Mouse (Mus musculus): Measurements from ENCODE around the gene Draxin.
"Not testable (repeated sequence)": the region's sequence is repeated elsewhere in the genome, so short reads cannot be mapped to it uniquely, and the experiment has no call there.

Draxin gene

DNA sequence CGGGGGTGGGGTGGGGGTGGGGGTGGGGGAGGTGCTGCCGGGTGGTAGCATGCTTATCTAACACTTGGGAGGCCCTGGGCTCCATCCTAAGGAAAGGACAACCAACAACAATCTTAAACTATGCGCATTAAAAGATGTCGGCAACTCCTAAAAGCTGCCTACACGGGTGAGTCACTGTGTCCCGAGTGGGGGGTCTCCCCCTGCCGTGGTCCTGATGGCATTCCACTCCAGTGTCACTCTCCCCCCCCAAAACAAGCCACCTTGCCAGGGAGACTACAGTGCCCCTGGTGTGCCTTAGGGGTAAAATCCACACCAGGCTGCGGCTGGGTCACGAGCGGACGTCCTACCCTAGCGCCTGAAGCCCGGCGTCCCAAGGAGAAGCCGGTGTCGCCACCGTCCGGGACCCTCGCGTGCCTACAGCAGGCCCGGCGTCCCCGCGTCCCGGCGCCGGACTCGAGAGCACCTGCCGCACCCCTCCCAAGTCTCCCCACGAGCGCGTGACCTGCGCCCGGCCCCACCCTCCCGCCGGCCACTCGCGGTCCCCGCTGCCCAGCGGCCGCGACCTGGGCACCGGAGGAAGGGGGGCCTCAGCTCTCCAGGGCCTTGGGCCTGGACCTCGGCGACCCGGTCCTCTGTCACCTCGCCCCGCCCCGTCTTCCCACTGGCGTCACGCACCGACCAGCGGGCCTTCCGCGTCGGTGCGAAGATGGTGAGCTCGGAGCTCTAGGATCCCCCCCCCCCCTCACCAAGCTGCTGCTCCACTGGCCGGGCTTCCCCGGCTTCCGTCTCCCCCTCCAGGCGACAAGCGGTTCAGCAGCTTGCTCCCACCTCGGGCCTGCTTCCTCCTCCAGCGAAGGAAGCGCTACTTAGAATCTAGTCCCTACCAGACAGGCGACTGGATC lies 21.0 kb upstream of the Draxin start, which contains the start of gene Fbxo6:
Gene Fbxo6 (minus strand): TSS at position 874 of the 902 bp plus-strand sequence.
- peak; percentile 93 for DNase-seq

DNA sequence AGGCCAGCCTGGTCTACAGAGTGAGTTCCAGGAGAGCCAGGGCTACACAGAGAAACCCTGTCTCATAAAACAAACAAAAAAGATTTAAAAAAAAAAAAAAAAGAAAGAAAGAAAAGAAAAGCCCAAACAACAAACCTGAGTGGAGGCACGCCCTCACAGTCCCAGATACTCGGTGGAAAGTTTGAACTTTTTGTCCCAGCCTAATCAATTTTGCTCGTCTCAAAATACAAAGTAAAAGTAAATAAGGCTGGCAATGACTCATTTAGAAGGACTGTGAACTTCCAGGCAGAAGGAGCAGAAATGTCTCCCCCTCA lies 20.4 kb upstream of the Draxin start:
- no peak for DNase-seq

DNA sequence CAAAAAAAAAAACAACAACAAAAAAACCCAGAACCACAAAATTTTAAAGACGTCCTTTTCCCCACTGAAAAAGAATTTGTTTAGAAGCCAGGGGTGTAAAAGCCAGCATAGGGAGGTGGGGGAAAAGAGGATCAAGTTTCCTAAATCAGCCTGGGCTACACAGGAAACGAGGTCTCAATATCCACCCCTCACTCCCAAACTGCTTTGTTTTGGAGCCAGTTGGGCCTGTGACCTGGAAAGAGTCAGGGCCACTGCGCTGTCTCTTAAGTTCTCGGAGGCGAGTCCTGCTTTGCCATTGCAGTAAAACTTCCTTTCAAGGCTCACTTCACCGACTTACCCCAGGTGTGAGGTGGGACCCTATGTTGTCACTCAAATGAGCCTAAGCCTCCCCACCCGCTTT lies 19.7 kb upstream of the Draxin start:
- peak; percentile 35 for DNase-seq

DNA sequence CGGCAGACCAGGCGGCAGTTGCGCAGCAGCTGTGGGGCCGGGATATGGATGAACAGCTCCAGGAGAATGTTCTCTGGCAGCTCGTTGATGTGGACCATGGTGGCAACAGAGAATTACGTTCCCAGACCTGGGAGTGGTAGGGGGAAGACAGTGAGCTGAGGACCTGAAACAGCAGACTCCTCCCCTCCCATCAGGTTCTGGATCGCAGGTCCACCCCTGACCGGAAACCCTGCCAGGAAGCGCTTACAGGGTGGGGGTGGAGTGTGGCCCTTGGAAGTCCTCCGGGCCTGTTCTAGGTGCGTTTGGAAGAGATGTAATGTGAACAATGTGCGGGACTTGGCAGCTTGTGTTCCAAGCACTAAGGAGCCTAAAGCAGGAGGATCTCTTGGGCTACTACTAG lies 19.0 kb upstream of the Draxin start:
- DNase-seq = peak; percentile 22

DNA sequence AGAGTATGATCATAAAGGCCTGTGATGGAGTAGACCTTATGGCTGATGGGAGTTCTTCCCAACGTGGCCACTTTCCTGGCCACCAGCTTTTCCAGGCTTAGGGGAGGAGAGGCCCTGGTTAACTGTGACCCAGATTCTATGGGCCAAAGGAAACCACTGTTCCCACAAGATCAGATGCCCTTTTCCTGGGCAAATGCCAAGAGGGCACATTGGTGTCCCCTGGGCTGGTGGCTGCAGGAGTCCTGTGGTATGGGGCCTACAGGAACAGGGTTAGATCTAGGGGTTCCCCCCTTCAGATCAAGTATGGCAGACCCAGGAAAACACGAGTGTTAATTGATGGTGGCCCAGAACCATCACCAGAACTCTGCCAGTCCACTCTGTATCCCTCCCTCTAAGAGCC lies 17.2 kb upstream of the Draxin start:
- no peak for DNase-seq

DNA sequence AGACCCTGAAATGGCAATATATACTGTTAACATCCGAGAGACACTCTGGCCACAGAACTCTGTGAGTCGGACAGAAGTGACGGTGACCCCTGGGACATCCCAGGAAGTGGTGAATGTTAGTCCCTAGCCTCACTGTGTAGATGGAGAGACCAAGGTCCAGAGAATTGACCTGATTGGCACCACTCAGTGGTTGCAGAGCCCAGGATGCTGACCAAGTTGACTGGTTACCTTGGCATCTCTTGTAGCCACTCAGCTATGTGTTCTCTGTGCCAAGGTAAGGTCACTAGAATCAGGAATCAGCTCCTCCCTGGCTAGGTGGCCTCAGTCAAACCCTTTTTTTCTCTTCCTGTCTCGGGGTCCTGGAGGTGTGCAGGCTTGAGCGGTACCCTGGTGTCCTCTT lies 13.2 kb upstream of the Draxin start:
- no peak for DNase-seq

DNA sequence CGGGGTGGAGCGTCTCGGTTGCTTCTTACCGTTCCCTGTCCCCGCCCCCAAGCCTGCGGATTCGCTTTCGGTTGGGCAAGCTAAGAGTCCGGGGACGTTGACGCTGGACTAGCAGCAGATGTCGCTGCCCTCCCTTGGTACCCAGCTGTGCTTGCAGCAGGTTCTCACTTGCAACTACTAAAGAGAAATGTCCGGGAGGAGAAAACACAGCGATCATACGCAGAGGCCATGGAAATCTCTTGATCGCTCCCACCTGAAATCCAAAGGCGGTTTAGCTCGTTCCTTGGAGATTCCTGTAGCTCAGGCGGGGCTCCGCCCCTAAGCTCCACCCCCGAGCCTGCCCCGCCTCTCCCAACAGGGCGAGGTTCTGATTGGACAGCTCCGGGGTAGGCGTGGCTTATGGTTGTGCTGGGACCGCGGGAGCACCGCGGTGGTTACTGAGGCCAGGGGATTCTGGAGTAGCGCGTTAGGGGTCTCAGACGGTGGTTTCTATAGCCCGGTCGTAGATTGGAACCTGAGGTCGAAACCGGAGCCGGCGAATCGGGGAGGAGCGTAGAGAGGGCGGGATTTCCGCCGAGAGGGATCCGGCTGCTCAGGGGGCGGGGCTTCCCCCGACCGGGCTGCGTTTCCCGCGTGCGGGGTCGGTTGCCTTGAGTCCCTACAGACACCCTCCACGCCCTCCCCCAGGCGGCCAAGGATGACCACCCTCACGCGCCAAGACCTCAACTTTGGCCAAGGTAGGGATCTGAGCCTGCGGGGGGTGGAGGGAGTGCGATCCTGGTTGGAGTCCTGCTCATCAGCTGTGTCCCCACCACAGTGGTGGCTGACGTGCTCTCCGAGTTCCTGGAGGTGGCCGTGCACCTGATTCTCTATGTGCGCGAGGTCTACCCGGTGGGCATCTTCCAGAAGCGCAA lies 9.9 kb upstream of the Draxin start:
- DNase-seq = peak; percentile 94

DNA sequence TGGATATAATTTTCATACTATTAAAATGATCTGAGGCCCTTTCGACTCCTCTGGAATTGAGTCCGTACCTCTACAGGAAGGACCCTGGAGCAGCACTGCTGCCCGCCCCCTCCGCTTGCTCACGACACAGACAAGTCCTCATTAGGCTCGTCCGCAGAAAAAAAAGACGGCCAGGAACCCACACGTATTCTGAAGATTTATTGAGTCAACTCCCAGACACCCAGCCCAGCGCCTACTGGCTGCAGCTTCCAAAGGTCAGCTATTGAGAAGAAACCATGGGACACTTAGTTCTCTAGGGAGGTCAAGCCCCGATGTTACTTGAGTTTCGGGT lies 9.2 kb upstream of the Draxin start:
- no peak for DNase-seq

DNA sequence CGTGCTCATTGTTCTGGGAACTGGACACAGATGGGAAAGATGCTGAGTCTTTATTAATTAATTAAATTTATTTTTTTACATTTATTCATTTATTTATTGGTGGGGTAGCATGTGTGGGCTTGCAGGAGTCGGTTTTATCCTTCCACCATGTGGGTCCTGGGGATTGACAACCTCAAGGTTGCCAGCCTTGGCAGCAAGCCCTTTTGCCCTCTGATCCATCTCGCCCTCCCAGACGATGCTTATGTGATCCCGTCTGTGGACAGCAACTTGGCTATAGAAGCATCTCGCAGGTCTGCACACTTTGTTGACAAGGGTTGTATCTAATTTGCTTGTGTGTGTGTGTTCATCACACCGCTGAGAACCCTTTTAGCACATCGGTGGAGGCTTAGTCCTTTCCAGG lies 7.0 kb upstream of the Draxin start:
- DNase-seq = no peak

DNA sequence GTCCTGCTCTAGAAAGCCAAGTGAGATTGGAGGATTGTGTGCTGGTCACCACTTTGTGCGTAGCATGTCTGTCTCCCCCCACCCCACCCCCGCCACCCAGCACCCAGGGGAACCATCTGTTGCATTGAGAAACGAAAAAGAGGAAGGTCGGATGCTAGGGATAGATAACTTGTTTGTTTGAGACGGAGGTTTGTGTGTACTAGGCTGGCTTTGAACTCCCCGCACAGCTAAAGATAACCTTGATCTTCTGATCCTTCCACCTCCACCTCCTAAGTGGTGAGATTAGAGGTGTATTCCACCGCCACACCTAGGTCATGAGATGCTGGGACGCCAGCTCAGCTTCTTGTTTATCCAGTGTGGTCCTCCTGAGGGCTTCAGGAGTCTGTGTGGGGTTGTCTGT lies 4.5 kb upstream of the Draxin start:
- DNase-seq = no peak

DNA sequence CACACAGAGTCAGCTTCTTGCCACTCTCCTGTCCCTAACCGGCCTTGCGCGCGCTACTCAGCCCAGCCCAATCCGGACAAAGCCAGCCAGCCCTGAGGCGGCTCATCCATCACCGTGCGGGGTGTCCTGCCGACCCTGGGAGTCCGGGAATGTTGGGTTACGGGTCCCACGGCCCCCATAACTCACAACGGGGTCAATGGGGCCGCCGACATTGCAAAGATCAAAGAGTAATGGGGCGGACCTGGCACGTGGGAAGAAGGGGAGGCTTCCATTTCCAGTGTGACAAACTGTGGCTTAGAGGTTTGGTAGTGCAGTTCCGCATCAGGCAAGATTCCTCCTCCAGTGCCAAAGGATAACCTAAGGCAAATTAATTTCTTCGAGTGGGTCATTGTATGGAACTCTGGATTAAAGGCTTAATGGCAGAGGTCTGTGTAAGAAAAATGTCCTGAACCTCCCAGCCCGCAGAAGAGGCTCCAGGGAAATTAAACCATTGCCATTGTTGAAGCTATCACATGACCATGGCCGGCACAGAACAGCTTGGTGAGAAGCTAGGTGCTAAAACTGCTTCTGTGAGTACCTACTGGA lies 1.1 kb upstream of the Draxin start:
- DNase-seq = peak; percentile 83

DNA sequence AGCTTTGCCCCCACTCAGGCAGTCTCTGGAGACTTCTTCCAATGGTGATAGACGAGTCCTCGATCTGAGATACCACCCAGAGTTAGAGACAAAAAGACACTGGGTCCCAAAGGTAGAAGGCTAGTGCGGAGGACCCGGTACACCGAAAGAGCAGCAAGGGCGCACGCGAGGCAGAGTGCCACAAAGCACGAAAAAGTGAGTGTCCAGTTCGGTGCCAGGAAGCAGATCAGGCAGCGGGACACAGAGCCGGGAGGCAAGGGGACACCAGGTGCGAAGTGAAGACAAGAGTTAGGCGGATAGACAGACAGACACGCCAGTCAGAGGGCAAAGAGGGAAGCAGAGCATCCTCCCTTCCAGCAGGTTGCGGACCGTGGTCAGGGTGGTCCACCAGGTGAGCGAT lies 365 bp downstream of the Draxin start, which contains the start of gene Mad2l2:
Gene Mad2l2 (plus strand): TSS at position 252 of the 400 bp plus-strand sequence.
- DNase-seq = no peak

DNA sequence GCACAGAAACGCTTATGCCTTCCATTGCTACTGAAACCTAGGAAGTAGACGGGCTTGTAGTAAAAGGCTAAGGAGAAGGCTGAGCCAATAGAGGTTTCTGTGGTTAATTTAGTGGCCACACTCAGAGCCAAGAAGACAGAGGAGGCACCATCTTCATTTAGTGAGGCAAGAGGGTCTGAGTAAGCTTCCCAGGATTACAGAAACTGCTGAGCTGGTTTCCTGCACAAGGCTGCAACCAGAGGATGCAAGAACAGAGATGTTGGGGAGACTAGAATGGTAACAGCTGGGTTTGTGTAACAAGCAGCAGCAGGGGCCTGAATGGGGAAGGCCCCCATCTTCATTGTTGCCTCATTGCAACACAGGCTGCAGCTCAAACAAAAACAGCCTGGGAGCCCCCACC lies 1.8 kb downstream of the Draxin start:
- no peak for DNase-seq

DNA sequence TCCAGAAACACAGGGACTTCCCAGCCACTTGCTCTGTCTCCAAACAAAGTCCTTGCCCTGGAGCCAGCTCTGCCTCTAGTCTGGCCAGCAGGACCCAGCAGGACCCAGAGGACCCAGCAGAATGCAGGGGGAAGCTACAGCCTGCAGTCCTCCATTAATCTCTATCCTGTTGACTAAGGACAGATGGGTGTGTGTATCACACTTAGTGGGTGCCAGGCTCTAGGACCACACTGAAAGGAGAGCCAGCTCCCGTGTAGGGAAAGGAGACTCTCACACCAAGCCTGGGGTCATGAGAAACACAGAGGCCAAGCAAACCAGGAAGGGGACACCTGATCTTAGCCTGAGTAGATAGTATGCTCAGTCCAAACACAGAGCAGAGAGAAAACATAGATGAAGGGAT lies 2.3 kb downstream of the Draxin start:
- no peak for DNase-seq

DNA sequence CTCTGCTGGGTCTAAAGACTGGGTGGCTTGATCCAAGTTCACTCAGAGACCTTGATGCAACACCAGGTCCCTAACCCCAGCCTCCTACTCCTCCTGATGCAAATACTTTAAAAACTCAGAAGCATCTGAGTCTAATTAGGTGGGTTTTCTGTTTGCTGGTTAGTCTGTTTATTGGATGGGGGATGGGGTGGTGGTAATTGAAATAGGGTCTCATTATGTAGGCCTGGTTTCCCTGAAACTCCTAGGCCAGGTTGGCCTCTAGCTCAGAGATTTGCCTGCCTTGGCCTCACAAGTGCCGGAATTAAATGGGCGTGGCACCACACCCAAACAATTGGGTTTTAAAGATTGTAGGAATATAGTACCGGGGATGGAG lies 7.8 kb downstream of the Draxin start:
- DNase-seq = peak; percentile 27

DNA sequence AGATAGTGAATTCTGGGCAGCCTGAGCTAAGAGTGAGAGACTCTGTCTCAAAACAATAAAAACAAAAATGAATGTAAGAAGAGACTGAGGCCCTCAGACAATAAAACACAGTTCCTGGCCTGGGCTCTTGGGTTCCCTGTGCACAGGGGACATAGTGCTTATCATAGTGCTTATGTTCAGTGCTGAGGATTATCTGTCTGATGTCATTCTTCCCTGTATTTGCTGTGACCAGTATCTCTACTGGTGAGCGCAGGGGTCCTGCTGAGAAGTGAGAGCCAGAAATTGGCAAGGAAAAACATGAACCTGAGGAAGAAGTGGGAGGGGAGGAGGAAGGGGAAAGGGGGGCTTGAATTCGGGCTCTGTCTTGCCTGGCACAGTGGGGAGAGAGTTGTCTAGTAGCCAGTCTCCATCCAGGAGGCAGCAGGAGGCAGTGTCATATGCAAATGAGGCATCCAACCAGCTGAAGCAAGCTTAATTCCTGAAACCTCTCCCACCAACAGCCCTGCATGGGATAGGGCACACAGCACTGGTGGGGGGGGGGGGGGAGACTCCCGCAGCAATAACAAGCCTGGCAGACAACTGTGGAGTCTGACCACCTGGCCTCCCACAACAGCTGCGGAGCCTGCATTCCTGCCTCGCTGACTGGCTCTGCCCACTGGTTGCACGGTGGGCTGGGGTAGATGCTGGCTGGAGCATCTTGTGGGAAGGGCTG lies 8.4 kb downstream of the Draxin start:
- DNase-seq = peak; percentile 53

DNA sequence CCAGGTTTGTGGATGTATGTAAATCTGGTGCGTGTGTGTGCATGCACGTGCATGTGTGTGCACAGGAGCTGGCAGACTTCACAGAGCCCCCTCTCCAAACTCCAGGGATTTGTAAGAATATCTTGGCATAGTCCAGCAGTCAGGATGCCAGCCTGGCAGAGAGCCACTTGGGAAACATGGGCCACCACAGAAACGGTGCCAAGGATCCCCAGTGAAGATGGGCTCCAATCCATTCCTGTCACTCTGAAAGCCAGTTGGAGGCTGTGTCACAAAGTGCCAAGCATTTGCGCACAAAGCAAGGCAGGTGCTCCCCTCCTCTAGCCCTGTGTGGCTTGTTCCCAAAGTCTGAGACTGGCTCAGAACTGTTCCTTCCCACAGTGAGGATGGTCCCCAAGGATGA lies 9.1 kb downstream of the Draxin start:
- DNase-seq = no peak

DNA sequence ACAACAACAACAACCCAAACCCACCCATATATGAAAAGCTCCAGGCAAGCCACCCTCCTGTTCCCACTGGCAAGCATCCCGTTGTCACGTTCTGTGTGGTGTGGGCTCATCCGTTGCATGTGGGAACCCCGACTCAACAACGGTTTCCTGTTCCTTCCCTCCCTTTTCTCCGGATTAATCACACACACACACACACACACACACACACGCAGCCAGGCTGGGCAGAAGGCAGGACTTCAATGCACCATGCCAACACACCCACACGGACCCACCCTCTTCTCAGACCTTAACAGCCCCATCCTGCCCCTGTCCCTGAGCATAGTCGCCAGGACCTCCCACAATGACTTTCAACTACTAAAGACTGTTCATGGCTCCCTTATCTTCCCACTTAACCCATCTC lies 9.9 kb downstream of the Draxin start:
- DNase-seq = no peak

DNA sequence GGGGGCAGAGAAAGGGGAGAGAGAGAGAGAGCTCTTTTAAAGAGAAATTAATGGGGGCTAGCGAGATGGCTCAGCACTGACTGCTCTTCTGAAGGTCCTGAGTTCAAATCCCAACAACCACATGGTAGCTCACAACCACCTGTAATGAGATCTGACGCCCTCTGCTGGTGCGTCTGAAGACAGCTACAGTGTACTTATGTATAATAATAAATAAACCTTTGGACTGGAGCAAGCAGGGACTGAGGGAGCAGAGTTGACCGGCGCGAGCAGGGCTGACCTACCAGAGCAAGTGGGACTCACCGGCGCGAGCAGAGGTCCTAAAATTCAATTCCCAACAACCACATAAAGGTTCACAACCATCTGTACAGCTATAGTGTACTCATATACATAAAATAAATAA lies 10.9 kb downstream of the Draxin start:
- not testable (repeated sequence) for DNase-seq

DNA sequence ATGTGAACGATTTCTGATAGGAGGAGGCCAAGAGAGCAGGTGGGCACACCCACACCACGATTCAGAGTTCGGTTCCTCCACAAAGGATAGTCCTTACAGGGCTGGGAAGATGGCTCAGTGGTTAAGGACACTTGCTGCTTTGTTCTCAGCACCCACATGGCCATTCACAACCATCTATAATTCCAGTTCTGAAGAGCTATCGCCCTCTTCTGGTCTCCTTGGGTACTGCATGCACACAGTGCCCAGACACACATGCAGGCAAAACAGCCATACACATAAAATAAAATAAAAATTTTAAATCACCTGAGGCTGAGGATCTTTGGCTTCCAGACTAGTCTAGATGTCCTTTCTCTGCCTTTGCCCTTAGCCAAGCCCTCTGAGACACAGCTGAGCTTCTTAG lies 13.1 kb downstream of the Draxin start:
- no peak for DNase-seq

DNA sequence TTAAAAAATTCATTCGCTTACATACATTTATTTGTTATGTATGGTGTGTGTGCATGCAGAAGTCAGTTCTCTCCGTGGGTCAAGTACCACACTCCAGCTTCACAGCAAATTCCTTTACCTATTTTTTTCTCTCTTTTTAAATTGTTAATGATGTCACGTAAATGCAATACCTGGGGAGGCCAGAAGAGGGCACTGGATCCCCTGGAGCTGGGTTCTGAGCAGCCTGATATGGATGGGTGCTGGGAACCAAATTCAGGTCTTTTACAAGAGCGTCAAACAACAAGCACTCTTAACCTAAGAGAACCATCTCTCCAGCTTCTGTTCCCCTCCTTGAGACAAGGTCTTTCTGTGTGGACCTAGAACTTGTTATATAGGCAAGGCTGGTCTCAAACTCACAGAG lies 13.8 kb downstream of the Draxin start:
- no peak for DNase-seq

DNA sequence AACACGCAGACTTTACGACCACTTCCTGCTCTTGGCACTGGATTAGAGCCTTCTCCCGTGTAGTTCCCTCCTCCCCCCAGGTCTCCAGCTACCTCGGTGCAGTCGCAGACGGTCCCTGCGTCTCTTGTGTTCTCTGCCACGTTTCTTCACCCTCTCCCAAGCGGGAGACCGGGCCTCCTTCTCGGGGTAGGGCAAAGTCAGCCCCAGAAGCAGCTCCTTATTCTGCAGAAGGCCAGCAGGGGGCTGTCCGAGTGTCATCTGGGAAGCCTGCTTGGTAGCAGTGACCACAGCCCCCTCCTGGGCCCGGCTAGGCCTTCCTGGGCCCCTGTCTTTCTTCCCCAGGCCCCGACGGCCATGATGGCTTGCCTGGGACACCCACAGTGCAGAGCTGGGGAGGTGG lies 15.0 kb downstream of the Draxin start:
- DNase-seq = peak; percentile 75

DNA sequence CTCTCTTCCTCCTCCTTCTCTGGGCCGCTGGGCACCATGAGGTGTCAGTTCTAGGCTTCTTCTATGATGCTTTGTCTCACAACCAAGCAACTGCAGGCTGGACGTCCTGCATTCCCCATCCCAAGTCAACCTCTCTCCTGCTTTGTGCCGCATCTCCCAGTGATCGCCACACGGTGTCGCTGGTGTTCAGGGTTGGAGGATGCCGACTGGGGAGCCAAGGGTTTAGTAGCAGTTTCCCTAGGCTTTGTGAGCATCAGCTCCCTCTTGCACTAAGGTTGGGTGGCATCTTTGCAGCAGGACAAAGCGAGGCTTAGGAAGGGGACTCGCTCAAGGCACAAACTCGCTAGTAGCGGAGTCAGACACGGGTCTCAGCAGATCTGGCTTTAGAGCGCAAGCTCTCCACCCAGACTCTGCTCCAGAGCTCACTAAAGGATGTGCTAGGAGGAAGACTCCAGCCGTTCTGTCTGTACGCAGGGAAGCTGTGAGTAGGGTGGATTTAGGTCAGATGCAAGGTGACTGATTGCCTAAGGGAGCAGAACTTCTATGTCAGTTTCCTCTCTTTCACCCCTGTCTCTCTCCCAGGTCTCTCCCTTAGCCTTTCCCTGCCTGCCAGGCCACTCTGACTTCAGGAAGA lies 15.6 kb downstream of the Draxin start:
- DNase-seq = peak; percentile 86

Measured in embryo, embryonic 11 days (tissue).